Mouse (Mus musculus) CH12.LX (cell line): ENCODE measurements around the gene Ltn1. TPM values are rescaled to one million over a fixed set of nuclear protein-coding genes. Genes with fewer than 3 reads are reported as not detected.

Experiments
- DNase-seq: peaks from one replicate; pipeline ENCODE4 v3.0.0-alpha.2; 2013; ENCODE audit errors: extremely low read depth
- H3K27ac ChIP-seq: 2 replicates; pipeline ENCODE4 v1.5.1; 2012; ENCODE audit warnings: low read depth, mild to moderate bottlenecking, control low read depth, moderate library complexity; ENCODE audit not compliant: insufficient read depth
- H3K27me3 ChIP-seq: replicated peaks from 2 replicates; pipeline ENCODE3; 2012; ENCODE audit warnings: inconsistent platforms
- H3K36me3 ChIP-seq, 2 experiments: replicated peaks in 1 of 2; 2 replicates each; pipeline versions ENCODE3 to v1.6.1; 2012; ENCODE audit warnings: inconsistent platforms in 1 of 2, low read length in 1 of 2, mild to moderate bottlenecking in 1 of 2, mixed read lengths in 1 of 2, moderate library complexity in 1 of 2; ENCODE audit not compliant: control insufficient read depth in 1 of 2, insufficient read depth in 1 of 2
- H3K4me1 ChIP-seq, 2 experiments: 2 replicates each; pipeline ENCODE4 v1.6.1; 2012; ENCODE audit warnings: inconsistent platforms in 1 of 2, moderate library complexity in 1 of 2; ENCODE audit not compliant: insufficient read depth in 2 of 2, control insufficient read depth in 1 of 2
- H3K4me2 ChIP-seq: 2 replicates; pipeline ENCODE4 v1.6.1; 2012; ENCODE audit warnings: low read depth, mild to moderate bottlenecking, control low read depth; ENCODE audit not compliant: poor library complexity, insufficient read depth, severe bottlenecking
- H3K4me3 ChIP-seq, 3 experiments: fragments of 150-350 bp in 1 of 3; sonication (generic) in 1 of 3; replicated peaks in 1 of 3; 2 replicates each; pipeline versions ENCODE3 to v1.5.1; 2011 to 2012; ENCODE audit warnings: low read depth in 2 of 3, low read length in 2 of 3, mild to moderate bottlenecking in 2 of 3, moderate library complexity in 2 of 3, control low read depth in 1 of 3, improper control_type of control experiment in 1 of 3, inconsistent platforms in 1 of 3, mixed read lengths in 1 of 3; ENCODE audit not compliant: poor library complexity in 1 of 3
- H3K79me2 ChIP-seq: replicated peaks from 2 replicates; pipeline ENCODE4 v1.6.1; 2012; ENCODE audit warnings: mild to moderate bottlenecking, moderate library complexity; ENCODE audit not compliant: control insufficient read depth, poor library complexity, insufficient read depth, severe bottlenecking; ENCODE audit errors: extremely low read depth
- H3K9ac ChIP-seq: 2 replicates; pipeline ENCODE4 v1.6.1; 2012; ENCODE audit warnings: low read depth, mild to moderate bottlenecking, control low read depth, moderate library complexity; ENCODE audit not compliant: insufficient read depth
- H3K9me3 ChIP-seq: replicated peaks from 2 replicates; pipeline ENCODE3; 2012; ENCODE audit warnings: low read length, inconsistent platforms, mixed read lengths
- BHLHE40 ChIP-seq: IDR thresholded peaks from 2 replicates; pipeline ENCODE4 v1.6.1; 2011; ENCODE audit warnings: mild to moderate bottlenecking, low read depth, low read length, improper control_type of control experiment
- CHD2 ChIP-seq: IDR thresholded peaks from 2 replicates; pipeline ENCODE4 v1.6.1; 2011; ENCODE audit warnings: low read length, improper control_type of control experiment
- CTCF ChIP-seq, 2 experiments: IDR thresholded peaks in 1 of 2; conservative IDR thresholded peaks in 1 of 2; 2 replicates each; pipeline ENCODE4 v1.5.1; 2011 to 2012; ENCODE audit warnings: low read depth in 2 of 2, low read length in 2 of 2, improper control_type of control experiment in 1 of 2, inconsistent platforms in 1 of 2, mild to moderate bottlenecking in 1 of 2, moderate library complexity in 1 of 2
- E2F4 ChIP-seq: IDR thresholded peaks from 2 replicates; pipeline ENCODE4 v1.6.1; 2011; ENCODE audit warnings: low read depth, low read length, improper control_type of control experiment; ENCODE audit not compliant: insufficient replicate concordance
- ELF1 ChIP-seq: IDR thresholded peaks from 2 replicates; pipeline ENCODE4 v1.6.1; 2014; ENCODE audit warnings: low read depth, mild to moderate bottlenecking, inconsistent platforms, low read length, improper control_type of control experiment
- EP300 ChIP-seq: IDR thresholded peaks from 2 replicates; pipeline ENCODE4 v1.6.1; 2011; ENCODE audit warnings: low read length, improper control_type of control experiment
- ETS1 ChIP-seq: conservative IDR thresholded peaks from 2 replicates; pipeline ENCODE4 v1.6.1; 2012; ENCODE audit warnings: low read depth, mild to moderate bottlenecking, inconsistent platforms, low read length, improper control_type of control experiment, moderate library complexity
- GABPA ChIP-seq: IDR thresholded peaks from 2 replicates; pipeline ENCODE4 v1.6.1; 2012; ENCODE audit warnings: low read depth, low read length, improper control_type of control experiment, inconsistent platforms; ENCODE audit not compliant: insufficient replicate concordance
- HCFC1 ChIP-seq: IDR thresholded peaks from 2 replicates; pipeline ENCODE4 v1.6.1; 2012; ENCODE audit warnings: low read depth, mild to moderate bottlenecking, inconsistent platforms, low read length, improper control_type of control experiment
- IRF4 ChIP-seq: IDR thresholded peaks from 2 replicates; pipeline ENCODE4 v1.6.1; 2014; ENCODE audit warnings: low read depth, mild to moderate bottlenecking, inconsistent platforms, low read length, improper control_type of control experiment
- JUN ChIP-seq: IDR thresholded peaks from 2 replicates; pipeline ENCODE4 v1.6.1; 2011; ENCODE audit warnings: low read depth, mild to moderate bottlenecking, low read length, improper control_type of control experiment, moderate library complexity; ENCODE audit not compliant: insufficient read depth
- JUND ChIP-seq: conservative IDR thresholded peaks from 2 replicates; pipeline ENCODE4 v1.6.1; 2011; ENCODE audit warnings: low read depth, low read length, improper control_type of control experiment
- KAT2A ChIP-seq: IDR thresholded peaks from 2 replicates; pipeline ENCODE4 v1.6.1; 2012; ENCODE audit warnings: low read length, improper control_type of control experiment, inconsistent platforms; ENCODE audit not compliant: insufficient replicate concordance
- MAFK ChIP-seq: IDR thresholded peaks from 2 replicates; pipeline ENCODE4 v1.6.1; 2011; ENCODE audit warnings: low read length, improper control_type of control experiment; ENCODE audit not compliant: insufficient replicate concordance
- MAX ChIP-seq: IDR thresholded peaks from 2 replicates; pipeline ENCODE4 v1.6.1; 2011; ENCODE audit warnings: low read length, improper control_type of control experiment
- MAZ ChIP-seq: IDR thresholded peaks from 2 replicates; pipeline ENCODE4 v1.6.1; 2012; ENCODE audit warnings: low read depth, mild to moderate bottlenecking, inconsistent platforms, low read length, improper control_type of control experiment, moderate library complexity
- MEF2A ChIP-seq: IDR thresholded peaks from 2 replicates; pipeline ENCODE4 v1.6.1; 2014; ENCODE audit warnings: low read depth, mild to moderate bottlenecking, inconsistent platforms, low read length, improper control_type of control experiment, borderline replicate concordance
- NELFE ChIP-seq: IDR thresholded peaks from 2 replicates; pipeline ENCODE4 v1.6.1; 2011; ENCODE audit warnings: low read depth, low read length, improper control_type of control experiment
- PAX5 ChIP-seq: IDR thresholded peaks from 2 replicates; pipeline ENCODE4 v1.6.1; 2012; ENCODE audit warnings: low read length, inconsistent platforms, mixed read lengths
- POLR2A ChIP-seq: IDR thresholded peaks from 2 replicates; pipeline ENCODE4 v1.6.1; 2011; ENCODE audit warnings: low read depth, mild to moderate bottlenecking, improper control_type of control experiment, low read length
- RAD21 ChIP-seq: IDR thresholded peaks from 2 replicates; pipeline ENCODE4 v1.6.1; 2011; ENCODE audit warnings: low read depth, mild to moderate bottlenecking, low read length, improper control_type of control experiment, moderate library complexity
- RCOR1 ChIP-seq: conservative IDR thresholded peaks from 2 replicates; pipeline ENCODE4 v1.6.1; 2012; ENCODE audit warnings: low read depth, mild to moderate bottlenecking, inconsistent platforms, low read length, improper control_type of control experiment
- SIN3A ChIP-seq: IDR thresholded peaks from 2 replicates; pipeline ENCODE4 v1.6.1; 2012; ENCODE audit warnings: low read length, improper control_type of control experiment, inconsistent platforms
- SMC3 ChIP-seq: IDR thresholded peaks from 2 replicates; pipeline ENCODE4 v1.6.1; 2011; ENCODE audit warnings: low read depth, low read length, improper control_type of control experiment
- TBP ChIP-seq: conservative IDR thresholded peaks from 2 replicates; pipeline ENCODE4 v1.6.1; 2011; ENCODE audit warnings: low read depth, low read length, improper control_type of control experiment
- TCF12 ChIP-seq: IDR thresholded peaks from 2 replicates; pipeline ENCODE4 v1.6.1; 2014; ENCODE audit warnings: low read depth, mild to moderate bottlenecking, inconsistent platforms, low read length, improper control_type of control experiment
- UBTF ChIP-seq: IDR thresholded peaks from 2 replicates; pipeline ENCODE4 v1.6.1; 2012; ENCODE audit warnings: low read depth, mild to moderate bottlenecking, inconsistent platforms, low read length, improper control_type of control experiment, moderate library complexity
- USF2 ChIP-seq: conservative IDR thresholded peaks from 2 replicates; pipeline ENCODE4 v1.6.1; 2011; ENCODE audit warnings: low read depth, low read length, improper control_type of control experiment
- ZC3H11A ChIP-seq: IDR thresholded peaks from 2 replicates; pipeline ENCODE4 v1.6.1; 2012; ENCODE audit warnings: low read depth, mild to moderate bottlenecking, inconsistent platforms, low read length, improper control_type of control experiment
- ZMIZ1 ChIP-seq: IDR thresholded peaks from 2 replicates; pipeline ENCODE4 v1.6.1; 2012; ENCODE audit warnings: low read depth, mild to moderate bottlenecking, inconsistent platforms, low read length, improper control_type of control experiment
- ZNF384 ChIP-seq: IDR thresholded peaks from 2 replicates; pipeline ENCODE4 v1.6.1; 2012; ENCODE audit warnings: low read depth, low read length, improper control_type of control experiment, inconsistent platforms
- dilution Hi-C: fragments of 300-500 bp; cut with MboI; formaldehyde crosslinking; loops from 2 replicates; pipeline ENCODE4 v1.14.3; 2020; ENCODE audit warnings: low sequenced_read_pairs; ENCODE audit not compliant: extremely low pct_unique_long_range_greater_than_20kb, extremely low pct_ligation_motif_present
- in situ Hi-C: fragments of 300-500 bp; cut with MboI; formaldehyde crosslinking; loops from 3 replicates; pipeline ENCODE4 v1.14.3; 2019; ENCODE audit warnings: low sequenced_read_pairs, low pct_ligation_motif_present, low pct_unique_long_range_greater_than_20kb, mixed read lengths
- polyA plus RNA-seq: library from polyadenylated mRNA; unstranded; fragments of >175 nt; gene quantifications from 2 replicates; pipeline ENCODE4 v1.2.1, GENCODE M21; 2012; ENCODE audit warnings: low read depth; ENCODE audit not compliant: insufficient read length
- total RNA-seq, 2 experiments: library from RNA; depleted of rRNA; stranded (reverse); fragments of 300-350 nt in 1 of 2; fragments of >200 nt in 1 of 2; gene quantifications; 2 replicates each; pipeline ENCODE4 v1.2.3; 2012 to 2014

Gene Ltn1
- total and polyA plus RNA-seq, 3 experiments = 21.5 to 34.6 (median 30.8) TPM

DNA sequence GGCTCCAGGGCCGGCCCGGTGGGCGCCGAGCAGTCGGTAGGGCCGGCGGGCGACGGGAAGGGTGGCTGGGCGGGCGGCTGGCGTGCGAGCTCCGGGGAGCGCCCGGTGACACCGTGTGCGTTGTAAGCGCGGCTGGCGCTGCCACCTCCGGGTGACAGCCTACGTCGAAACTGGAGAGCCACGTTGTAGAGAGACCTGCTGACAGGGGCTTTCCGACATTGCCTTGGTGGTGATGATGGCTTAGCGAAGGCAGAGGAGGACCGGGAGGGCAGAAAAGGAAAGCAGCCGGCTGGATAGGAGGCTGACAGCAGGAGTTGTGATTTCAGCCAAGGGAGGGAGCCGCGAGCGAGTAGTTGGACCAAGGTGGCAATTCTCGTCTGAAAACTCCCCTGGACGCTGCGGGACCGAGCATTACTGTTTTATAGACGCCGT is 22.8 kb upstream of the Ltn1 start:
- dilution Hi-C loops = no loop called here
- peak; percentile 35 for DNase-seq
- TF ChIP-seq TBP (no peak), EP300 (no peak)
- TF ChIP-seq, all 38 proteins: peak for 0
- peaks cover 10 to 27% of the 10 kb centered on the region in 2 experiments for H3K36me3 ChIP-seq
- H3K27ac ChIP-seq = peak overlapping the region; percentile 64
- H3K4me1 ChIP-seq = peaks cover 7 to 25% of the 10 kb centered on the region in 2 experiments
- H3K9ac ChIP-seq = peak overlapping the region; percentile 80
- peaks cover 43% of the 10 kb centered on the region for H3K79me2 ChIP-seq
- in situ Hi-C loops = no loop called here
- peaks cover 3% of the 10 kb centered on the region for H3K27me3 ChIP-seq
- H3K4me3 ChIP-seq = peak overlapping the region; percentile 84 to 99 (median 86)
- H3K9me3 ChIP-seq = no peaks in the 10 kb centered on the region
- peak overlapping the region; percentile 95 for H3K4me2 ChIP-seq

DNA sequence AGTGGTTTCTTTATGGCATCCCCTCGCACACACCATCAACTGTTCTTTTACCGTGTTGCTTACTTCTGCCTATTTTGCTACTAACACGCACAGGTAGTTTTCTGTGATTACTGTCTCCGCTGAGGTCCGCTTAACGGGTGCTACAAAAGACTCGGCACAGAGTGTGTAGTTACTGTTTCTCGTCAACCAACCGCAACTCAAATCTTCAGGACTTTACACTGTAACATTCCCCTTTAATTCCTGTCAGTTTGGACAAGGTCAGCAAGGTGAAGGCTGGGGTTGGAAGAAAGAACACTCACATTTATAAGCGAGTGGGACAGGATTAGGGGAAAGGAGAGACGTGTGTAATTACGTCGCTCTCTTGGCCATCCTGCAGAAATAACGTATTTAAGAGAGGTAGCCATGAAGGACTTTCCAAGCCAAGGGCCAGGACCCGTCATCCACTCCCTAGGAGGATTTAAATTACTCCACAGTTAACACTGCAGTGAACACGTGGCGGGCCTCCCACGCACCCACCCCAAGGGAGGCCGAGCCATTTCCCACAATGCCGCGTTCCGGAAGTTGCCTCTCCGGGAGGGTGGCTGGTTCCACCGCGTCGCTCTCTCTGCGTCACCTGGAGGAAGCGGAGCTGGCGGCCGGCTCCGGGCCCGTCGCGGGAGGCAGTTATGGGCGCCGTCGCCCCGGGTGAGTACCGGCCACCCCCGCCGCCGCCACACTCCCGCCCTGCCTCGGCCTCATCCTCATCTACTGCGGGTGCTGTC is 22.2 kb upstream of the Ltn1 start, which contains the start of gene Usp16:
Gene Usp16, plus strand, starts transcription at position 285 of the 761 bp plus-strand sequence.
- dilution Hi-C loops = no loop called here
- Histone ChIP-seq H3K9me3 (no peaks in the 10 kb centered on the region), H3K36me3 (peaks cover 6 to 21% of the 10 kb centered on the region in 2 experiments), H3K4me1 (peaks cover 7 to 25% of the 10 kb centered on the region in 2 experiments), H3K4me2 (peak within 1 kb of the TSS; percentile 95), H3K27ac (peak within 1 kb of the TSS; percentile 64), H3K4me3 (peak within 1 kb of the TSS; percentile 84 to 99 (median 86)), H3K27me3 (peaks cover 3% of the 10 kb centered on the region), H3K79me2 (peaks cover 40% of the 10 kb centered on the region), H3K9ac (peak within 1 kb of the TSS; percentile 80)
- in situ Hi-C loops = no loop called here
- peak; percentile 95 for DNase-seq
- peak; percentile 91 for TF ChIP-seq ZMIZ1
- no peak for TF ChIP-seq SMC3
- no peak for TF ChIP-seq JUND
- peak; percentile 88 for TF ChIP-seq IRF4
- TF ChIP-seq HCFC1 = peak; percentile 93
- no peak for TF ChIP-seq JUN
- TF ChIP-seq EP300 = no peak
- TF ChIP-seq RAD21 = no peak
- no peak for TF ChIP-seq ZNF384
- peak; percentile 60 for TF ChIP-seq USF2
- peak; percentile 100 for TF ChIP-seq MAX
- no peak for TF ChIP-seq PAX5
- TF ChIP-seq POLR2A = peak; percentile 96
- TF ChIP-seq RCOR1 = peak; percentile 23; the same call in 1 of the 2 replicates
- no peak for TF ChIP-seq ZC3H11A
- TF ChIP-seq E2F4 = no peak
- no peak for TF ChIP-seq CTCF (conservative IDR thresholded peaks at IDR 0.05 in 1 of 2, IDR thresholded peaks at IDR 0.05 in 1 of 2; ENCODE audit: low read depth in 2 of 2, low read length in 2 of 2)
- peak; percentile 59 for TF ChIP-seq ETS1
- peak; percentile 98 for TF ChIP-seq SIN3A
- peak; percentile 78 for TF ChIP-seq BHLHE40
- no peak for TF ChIP-seq MAFK
- TF ChIP-seq TBP = peak; percentile 67
- peak; percentile 92 for TF ChIP-seq TCF12
- peak; percentile 92 for TF ChIP-seq MAZ
- TF ChIP-seq KAT2A = peak; percentile 87; the same call in 1 of the 2 replicates
- peak; percentile 43; the same call in 1 of the 2 replicates for TF ChIP-seq GABPA
- TF ChIP-seq ELF1 = peak; percentile 94
- peak; percentile 57; the same call in 1 of the 2 replicates for TF ChIP-seq UBTF
- peak; percentile 56 for TF ChIP-seq CHD2
- TF ChIP-seq MEF2A = peak; percentile 66
- peak; percentile 96 for TF ChIP-seq NELFE
